In the genomic region with DNA sequence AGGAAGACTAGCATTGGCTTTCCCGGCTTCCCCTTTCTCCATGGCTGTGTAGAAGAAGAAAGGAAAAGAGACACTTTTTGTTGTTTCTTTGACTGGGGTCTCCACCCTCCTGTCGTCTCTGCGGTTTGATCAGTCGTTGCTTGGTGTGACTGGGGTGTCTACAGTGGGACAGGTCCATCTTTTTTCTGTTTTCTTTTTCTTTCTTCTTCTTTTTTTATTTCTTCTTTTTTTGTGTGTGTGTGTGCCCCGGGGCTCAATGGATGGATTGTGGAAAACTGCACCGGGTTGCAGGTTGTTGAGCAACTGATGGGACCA, we compare ENCODE assay signal across 8 mouse cellular contexts. TPM values are rescaled to one million over a fixed set of nuclear protein-coding genes. Genes with fewer than 3 reads are reported as not detected.
DNase-seq lines count a peak whose midpoint lies in the region; ATAC-seq and TF ChIP-seq lines count a peak whose summit lies in the region.

No protein-coding gene starts in this region.

- H3K9ac ChIP-seq in liver, embryonic 15.5 days, result no peak overlapping the region

- no peaks in the 10 kb centered on the region for H3K27me3 ChIP-seq in cerebellum, adult 2 months (ENCODE audit: control insufficient read depth, insufficient read depth, low read length)
- H3K27me3 ChIP-seq in testis, adult 2 months (ENCODE audit: control insufficient read depth, insufficient read depth, low read length), result no peaks in the 10 kb centered on the region; the same call in 1 of the 2 replicates
- H3K27me3 ChIP-seq in liver, embryonic 15.5 days, result peaks cover 68% of the 10 kb centered on the region

- TF ChIP-seq POLR2A in cerebellum, adult 2 months (IDR thresholded peaks at IDR 0.05; ENCODE audit: borderline replicate concordance, insufficient read depth, low read length), result no peak
- TF ChIP-seq POLR2A in testis, adult 2 months (IDR thresholded peaks at IDR 0.05; ENCODE audit: control insufficient read depth, low read depth, low read length), result no peak

- peak overlapping the region; percentile 51; the same call in 1 of the 2 replicates for H3K27ac ChIP-seq in cerebellum, adult 2 months (ENCODE audit: insufficient read depth, low read length)
- no peak overlapping the region for H3K27ac ChIP-seq in testis, adult 2 months (ENCODE audit: control insufficient read depth, insufficient read depth, low read depth, low read length)
- no peak overlapping the region for H3K27ac ChIP-seq in liver, embryonic 15.5 days (replicated peaks)

- H3K4me3 ChIP-seq in cerebellum, adult 2 months (replicated peaks; ENCODE audit: insufficient read depth, low read depth, low read length), result peak overlapping the region; percentile 80
- H3K4me3 ChIP-seq in testis, adult 2 months (ENCODE audit: control insufficient read depth, low read depth, low read length), result peak overlapping the region; percentile 43
- peak overlapping the region; percentile 51 for H3K4me3 ChIP-seq in liver, embryonic 15.5 days (replicated peaks)

- H3K4me1 ChIP-seq in cerebellum, adult 2 months (ENCODE audit: control insufficient read depth, insufficient read depth, low read length), result no peaks in the 10 kb centered on the region; the same call in 1 of the 2 replicates
- peaks cover 19% of the 10 kb centered on the region for H3K4me1 ChIP-seq in testis, adult 2 months (ENCODE audit: control insufficient read depth, insufficient read depth, low read length)
- no peaks in the 10 kb centered on the region for H3K4me1 ChIP-seq in liver, embryonic 15.5 days (replicated peaks)

- TF ChIP-seq CTCF in cerebellum, adult 2 months (IDR thresholded peaks at IDR 0.05; ENCODE audit: borderline replicate concordance, insufficient read depth, low read depth, low read length), result no peak
- no peak for TF ChIP-seq CTCF in testis, adult 2 months (IDR thresholded peaks at IDR 0.05; ENCODE audit: control insufficient read depth, insufficient read depth, insufficient replicate concordance, low read depth, low read length)

- H3K36me3 ChIP-seq in testis, adult 2 months (ENCODE audit: control insufficient read depth, insufficient read depth, low read length), result no peaks in the 10 kb centered on the region
- no peaks in the 10 kb centered on the region for H3K36me3 ChIP-seq in liver, embryonic 15.5 days (replicated peaks)

- no peaks in the 10 kb centered on the region for H3K9me3 ChIP-seq in liver, embryonic 15.5 days (replicated peaks)

- H3K4me2 ChIP-seq in liver, embryonic 15.5 days, result peak overlapping the region; percentile 65

- no peak for DNase-seq in cerebellum, adult 2 months
- DNase-seq in cerebellum, postnatal 10 days, result no peak
- no peak for DNase-seq in testis, postnatal 14 days (ENCODE audit: low spot score)
- no peak for DNase-seq in embryo, embryonic 11 days
- DNase-seq in adrenal gland, adult 2 months, result no peak
- DNase-seq in gastrocnemius, adult 8-10 months (ENCODE audit: low spot score in 2 of 2), result no peak

- no peak for ATAC-seq in liver, embryonic 15.5 days (ENCODE audit: insufficient read depth)

- WGBS in cerebellum, adult 2 months, result 0% methylated on average over 6 of the region's 6 CpGs
- WGBS in liver, embryonic 15.5 days (ENCODE audit: insufficient replicate concordance), result 0% methylated on average over 6 of the region's 6 CpGs

RNA-seq across cellular contexts. Expression of a gene that starts 1.0 kb away (rescaled TPM):
- 57.0 and 59.3 TPM in 2 replicates for polyA plus RNA-seq in cerebellum, adult 2 months (2012; rRNA removed)
- 17.1 and 21.1 TPM in 2 replicates for polyA plus RNA-seq in testis, adult 2 months (2012; rRNA removed)
- polyA plus RNA-seq in liver, embryonic 15.5 days (2015; fragmentation: Nextera tagmentation; extraction: Ambion mirVana), result 0.56 and 0.84 TPM in 2 replicates
- 1 to 10 TPM; 3.1 to 3.4 TPM for total RNA-seq in adrenal gland, adult 2 months (2021)
- 1.2 and 1.7 TPM in 2 replicates for polyA plus RNA-seq in adrenal gland, adult 2 months (2012; rRNA removed)
- under 1 TPM; 0.35 to 0.58 (median 0.44) TPM for total RNA-seq in gastrocnemius, adult 8-10 months (2022)
